Mouse (Mus musculus) embryo, embryonic 10.5 days (tissue): ENCODE results near the gene Elf3.
"Not testable (repeated sequence)": the region's sequence is repeated elsewhere in the genome, so short reads cannot be mapped to it uniquely, and the experiment has no call there.

Source experiments
- DNase-seq: peaks from one replicate; pipeline ENCODE4 v3.0.0-alpha.2; 2015; ENCODE audit warnings: low spot score

Elf3 gene

DNA sequence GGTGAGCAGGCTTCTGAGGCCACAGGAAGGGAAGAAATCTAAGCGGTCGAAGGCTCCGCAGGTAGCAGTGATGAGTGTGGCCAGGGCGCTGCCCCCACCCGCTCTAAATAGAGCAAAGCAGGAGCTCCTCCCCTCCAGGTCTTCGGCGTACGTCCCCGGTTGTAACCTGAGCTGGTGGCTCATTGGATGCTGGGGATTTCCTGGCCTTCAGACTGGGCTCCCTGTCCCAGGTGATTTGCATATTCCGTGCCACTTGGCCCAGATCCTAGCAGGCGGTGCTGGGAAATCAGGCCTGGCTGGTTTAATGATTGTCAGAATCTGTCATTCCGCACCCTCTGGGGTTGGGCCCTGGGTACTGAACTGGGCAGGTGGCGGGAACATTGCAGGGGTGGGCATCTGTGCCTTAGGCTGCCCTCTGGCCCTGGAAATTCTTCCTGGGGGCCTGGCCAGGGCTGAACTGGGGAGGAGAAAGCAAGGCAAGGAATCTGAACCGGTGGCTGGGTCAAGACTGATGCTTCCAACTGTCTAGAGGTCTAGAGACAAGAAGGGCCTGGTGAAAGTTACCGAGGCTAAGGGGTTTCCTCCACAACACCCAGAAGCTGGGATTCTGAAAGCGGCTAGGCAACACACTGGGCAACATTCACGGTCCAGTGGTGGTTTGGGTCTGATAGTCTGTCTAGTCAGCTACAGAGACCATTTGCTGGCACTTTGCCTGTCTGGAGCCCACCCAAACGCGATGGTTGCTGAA lies at the start of gene Elf3:
Elf3 (minus strand) TSS at position 189 of the 748 bp plus-strand sequence.
- DNase-seq, result peak; percentile 80

- no peak for DNase-seq
Observed at GRCm38 (mm10) chr1:135290908-135291307, 32.5 kb upstream of the Elf3 start.

GRCm38 (mm10) chr1:135286311-135286710 lies 27.9 kb upstream of the Elf3 start:
- DNase-seq, result no peak

- peak; percentile 82 for DNase-seq
Observed at GRCm38 (mm10) chr1:135283826-135284291, 25.5 kb upstream of the Elf3 start, which contains the start of gene Rnpep. Gene Rnpep, minus strand, starts transcription at chr1:135284084.

- DNase-seq, result peak; percentile 63
Observed at GRCm38 (mm10) chr1:135283287-135283825, 25.0 kb upstream of the Elf3 start.

DNA sequence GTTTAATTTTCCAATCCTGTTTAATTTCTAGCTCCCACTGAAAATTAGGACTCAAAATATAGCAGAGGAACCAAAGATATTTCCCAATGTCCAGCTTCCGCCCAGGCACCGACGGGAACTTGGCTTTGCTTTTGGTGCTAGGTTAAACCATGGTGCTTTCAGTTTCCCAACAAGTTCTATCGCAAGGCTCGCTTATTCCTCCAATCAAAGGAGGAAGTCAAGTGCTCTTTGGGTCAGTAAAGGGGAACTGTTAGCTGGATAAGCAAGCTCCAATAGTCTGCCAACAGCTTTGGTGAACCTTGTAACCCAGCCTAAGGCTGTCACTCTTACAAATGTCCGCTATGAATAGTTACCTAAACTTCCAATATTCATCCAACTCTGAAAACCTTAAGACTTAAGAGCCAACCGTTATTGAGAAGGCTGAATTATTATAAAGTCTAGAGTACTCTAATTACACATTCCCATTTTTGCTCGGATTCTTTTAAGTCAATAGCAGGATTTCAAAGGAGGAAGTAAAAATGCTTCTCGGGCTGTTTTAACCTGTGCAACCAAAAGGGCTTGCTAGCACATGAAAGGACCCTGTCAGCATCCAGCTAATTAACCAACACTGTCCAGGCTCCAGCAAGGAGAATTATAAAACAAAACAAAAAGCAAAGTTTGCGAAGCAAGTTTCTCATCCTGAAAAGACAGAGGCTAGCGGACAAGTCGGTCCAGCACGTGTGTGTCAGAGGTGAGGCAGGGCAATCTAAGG lies 24.3 kb upstream of the Elf3 start:
- DNase-seq, result peak; percentile 33

DNA sequence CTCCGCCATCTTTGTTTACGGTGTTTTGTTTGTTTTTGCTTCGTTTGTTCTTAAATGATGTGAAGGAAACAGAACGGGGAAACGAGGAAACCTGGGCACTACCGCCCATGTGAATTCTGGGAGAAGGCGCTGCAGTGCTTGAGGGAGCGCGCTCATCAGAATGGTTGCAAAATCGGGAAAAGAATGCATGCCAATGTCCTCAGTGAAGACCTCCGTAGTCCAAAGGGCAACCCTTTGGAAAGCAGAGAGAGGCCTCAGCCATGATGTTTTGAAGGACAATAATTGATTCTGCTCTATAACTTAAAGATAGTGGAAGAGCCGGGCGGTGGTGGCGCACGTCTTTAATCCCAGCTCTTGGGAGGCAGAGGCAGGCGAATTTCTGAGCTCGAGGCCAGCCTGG lies 23.5 kb upstream of the Elf3 start:
- no peak for DNase-seq

- DNase-seq, result no peak
Observed at GRCm38 (mm10) chr1:135280646-135281045, 22.3 kb upstream of the Elf3 start.

- no peak for DNase-seq
Observed at GRCm38 (mm10) chr1:135271371-135271770, 13.0 kb upstream of the Elf3 start.

DNA sequence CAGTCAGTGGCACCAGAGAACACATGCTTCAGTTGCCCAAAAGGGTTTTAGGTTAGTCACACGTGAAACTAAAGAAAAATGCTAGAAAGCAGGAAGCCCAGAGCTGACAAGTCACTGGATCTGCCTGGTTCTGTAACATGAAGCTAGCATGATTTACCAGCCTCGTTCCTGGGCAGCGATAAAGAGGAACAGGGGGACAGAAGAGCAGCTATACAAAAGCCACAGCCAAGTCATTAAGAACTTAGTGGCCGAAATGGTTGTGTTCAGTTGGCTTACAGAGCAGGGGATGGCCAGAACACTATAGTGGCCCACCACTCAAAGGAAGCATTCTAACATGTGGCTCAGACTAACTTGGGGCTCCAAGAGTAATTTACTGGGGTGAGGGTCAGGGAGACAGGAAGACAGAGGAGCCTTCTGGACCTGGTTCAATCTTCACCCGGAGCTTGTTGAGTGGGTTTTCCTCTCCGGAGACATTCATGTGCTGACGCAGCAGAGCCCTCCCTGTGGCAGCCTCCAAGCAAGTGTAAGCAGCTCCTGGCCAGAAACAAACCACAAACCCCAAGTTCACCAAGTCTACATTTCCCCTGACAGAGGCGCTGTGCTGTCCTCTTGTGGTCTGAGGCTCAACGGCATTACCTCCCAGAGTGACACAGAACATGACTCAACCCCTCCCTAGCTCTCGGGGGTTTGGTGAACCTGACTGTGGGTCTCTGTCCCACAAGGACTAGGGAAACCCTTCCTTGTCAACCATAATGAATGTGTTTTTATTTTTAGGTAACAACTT lies 9.5 kb upstream of the Elf3 start:
- no peak for DNase-seq

- DNase-seq, result no peak
Observed at GRCm38 (mm10) chr1:135265834-135266233, 7.5 kb upstream of the Elf3 start.

DNA sequence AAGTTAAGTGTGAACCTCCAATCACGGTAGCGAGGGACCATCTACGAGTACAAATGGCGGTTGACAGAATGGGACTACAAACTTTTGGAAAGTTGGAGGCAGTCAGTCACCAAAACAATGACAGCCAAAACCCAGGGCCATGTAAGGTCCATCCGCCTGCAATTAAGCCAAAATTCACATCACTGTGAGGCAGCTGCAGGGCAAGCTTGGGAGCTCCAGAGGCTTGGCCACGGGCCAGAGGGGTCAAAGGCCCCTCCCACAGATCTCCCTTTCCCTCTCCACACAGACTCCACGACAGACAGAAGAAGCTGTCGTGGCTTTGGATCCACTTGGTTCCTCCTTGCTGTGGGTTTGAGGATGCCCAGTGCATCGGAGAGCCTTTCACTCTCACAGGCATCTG lies 4.9 kb upstream of the Elf3 start:
- no peak for DNase-seq

GRCm38 (mm10) chr1:135262329-135262728 lies 4.0 kb upstream of the Elf3 start:
- DNase-seq, result no peak

DNA sequence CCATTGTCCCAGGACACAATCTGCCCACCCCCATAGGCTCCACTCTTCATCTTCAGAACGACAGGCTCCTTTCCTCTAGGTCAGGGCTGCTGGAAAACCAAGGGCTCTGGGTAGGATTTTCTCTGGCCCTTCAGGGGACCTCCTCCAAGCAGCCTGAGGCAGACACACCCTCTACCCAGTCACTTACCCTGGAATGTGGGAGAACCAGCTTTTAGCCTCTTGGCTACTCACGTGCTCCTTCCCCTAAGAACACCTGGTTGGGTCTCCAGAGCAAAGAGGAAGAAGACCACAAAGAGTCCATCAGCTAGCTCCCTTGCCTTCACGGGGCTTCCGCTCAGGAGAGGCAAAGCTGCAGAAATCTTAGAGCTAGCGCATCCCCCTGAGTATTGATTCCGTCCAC lies 2.6 kb upstream of the Elf3 start:
- no peak for DNase-seq

DNA sequence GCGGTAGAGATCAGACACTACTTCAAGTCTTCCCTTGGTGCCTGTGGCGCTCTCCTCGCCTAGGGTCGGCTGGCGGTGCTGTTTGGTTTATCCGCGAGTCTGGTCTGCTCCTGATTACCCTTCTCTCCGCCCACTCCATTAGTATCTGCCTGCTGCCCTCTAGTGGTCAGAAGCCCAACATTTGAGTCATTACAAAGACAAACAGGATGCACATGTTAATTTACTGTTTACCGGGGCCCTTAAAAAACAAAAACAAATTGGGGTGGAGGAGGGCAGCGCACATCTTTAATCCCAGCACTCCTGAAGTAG lies 714 bp upstream of the Elf3 start:
- peak; percentile 96 for DNase-seq

DNA sequence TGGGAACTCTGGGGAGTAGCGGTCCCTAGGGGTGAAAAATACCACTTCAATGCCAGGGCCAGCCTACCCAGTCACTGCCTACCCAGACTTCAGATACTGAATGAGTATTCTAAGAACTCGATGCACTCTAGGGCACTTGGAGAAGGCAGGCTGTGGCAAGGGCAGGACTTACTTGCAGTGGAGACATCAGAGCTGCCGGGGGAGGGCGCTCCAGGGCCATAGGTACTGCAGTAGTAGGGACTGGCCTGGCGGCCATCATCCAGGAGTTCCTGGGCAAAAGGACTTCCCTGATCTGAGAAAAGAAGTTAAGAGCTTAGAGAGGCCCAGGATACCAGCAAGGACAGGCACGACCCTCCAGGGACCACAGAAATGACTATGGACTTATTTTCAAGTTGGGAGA lies 2.1 kb downstream of the Elf3 start:
- DNase-seq, result no peak

GRCm38 (mm10) chr1:135252854-135253253 lies 5.5 kb downstream of the Elf3 start:
- DNase-seq, result peak; percentile 39

DNA sequence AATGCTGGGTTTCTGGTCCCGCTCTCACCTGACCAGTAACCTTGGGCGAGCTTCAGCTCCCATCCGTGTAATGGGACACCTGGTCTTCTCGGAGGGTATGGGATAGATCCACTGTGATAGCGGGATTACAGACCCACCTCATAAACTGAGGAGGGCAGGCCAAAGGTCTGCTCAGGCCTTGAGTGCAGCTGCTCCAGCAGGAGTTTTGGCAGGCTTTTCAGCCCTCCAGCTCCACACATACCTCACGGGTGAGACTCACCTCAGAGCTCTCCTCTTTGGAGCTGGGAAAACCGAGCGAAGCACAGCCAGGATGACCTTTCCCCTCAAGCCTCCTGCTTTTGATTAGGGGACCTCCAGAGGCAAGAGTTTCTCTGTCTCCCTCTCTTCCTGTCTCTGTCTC lies 7.0 kb downstream of the Elf3 start:
- DNase-seq, result peak; percentile 20

- DNase-seq, result no peak
Observed at GRCm38 (mm10) chr1:135250706-135251105, 7.7 kb downstream of the Elf3 start.

DNA sequence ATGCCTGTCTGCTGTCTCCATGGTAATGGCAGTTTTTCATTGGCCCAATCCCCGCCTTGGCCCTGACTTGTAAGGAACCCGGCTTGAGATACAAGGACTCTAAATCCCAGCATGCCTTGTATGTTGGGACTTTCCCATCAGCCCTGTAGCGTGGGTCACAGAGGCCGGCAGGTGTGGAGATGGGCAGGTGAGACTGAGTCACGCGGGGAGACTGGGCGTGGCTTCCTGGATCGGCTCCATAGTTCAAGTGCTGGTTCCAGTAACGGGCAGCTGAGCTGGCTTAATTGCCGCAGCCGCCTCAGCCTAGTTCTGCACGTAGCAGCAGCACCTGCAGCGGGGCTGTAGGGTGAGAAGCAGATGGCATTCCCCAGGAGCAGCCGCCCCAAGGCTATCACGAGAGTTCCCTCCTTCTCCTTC lies 9.9 kb downstream of the Elf3 start:
- peak; percentile 34 for DNase-seq

DNA sequence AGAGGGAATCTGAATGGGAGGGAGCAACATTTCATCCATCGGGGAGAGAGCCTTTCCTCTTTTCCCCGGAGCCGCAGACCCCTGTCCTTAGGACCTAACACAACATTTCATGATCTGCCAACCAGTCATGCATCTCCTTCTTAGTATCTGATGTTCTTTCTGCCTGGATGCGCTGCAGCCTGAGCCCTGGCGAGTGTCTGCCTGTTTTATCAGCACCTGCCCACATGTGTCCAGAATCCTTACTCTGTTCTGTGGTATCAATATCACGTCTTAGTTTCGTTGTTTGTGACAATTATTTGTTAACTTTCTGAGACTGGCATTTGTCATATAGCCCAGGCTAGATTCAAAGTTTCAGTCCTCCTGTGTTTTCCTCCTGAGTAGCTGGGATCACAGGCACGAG lies 14.4 kb downstream of the Elf3 start:
- no peak for DNase-seq

DNA sequence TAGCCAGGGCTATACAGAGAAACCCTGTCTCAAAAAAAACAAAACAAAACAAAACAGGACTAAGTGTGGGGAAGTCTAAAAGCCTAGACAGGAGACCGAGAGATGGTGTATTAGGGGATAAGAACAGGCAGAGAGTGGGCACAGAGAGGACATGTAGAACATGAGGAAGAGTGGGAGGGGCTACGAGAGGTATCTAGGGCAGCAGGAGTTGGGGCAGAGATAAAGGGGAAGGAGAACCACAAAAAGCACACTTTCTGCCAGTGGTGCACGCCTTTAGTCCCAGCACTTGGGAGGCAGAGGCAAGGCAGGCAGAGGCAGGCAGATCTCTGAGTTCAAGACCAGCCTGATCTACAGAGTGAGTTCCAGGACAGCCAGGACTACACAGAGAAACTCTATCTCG lies 18.2 kb downstream of the Elf3 start:
- not testable (repeated sequence) for DNase-seq
